Mouse (Mus musculus): Measurements from ENCODE around the gene Fam207a.

DNA sequence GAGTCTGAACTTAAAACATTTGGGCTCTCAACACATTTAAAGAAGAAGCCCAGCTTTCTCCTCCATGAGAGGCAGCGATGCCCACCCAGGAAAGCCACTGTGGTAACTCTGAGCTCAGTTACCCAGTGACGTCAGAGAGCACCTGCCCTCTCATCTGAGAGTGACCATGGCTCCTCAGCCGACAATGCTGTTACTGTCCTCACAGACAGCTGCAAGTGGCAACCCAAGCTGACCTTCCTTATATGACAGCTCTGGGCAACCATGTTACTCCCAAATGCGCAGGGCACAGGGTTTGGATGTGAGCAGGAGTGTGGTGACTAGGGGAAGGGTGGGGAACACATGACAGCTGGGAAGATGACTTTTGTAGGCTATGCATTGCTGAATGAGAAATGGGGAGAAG is 37.7 kb upstream of the Fam207a start:
- no peak for TF ChIP-seq ZNF384 (IDR thresholded peaks at IDR 0.05; ENCODE audit: low read depth, low read length)
- TF ChIP-seq MAFK (IDR thresholded peaks at IDR 0.05; ENCODE audit: insufficient read depth, low read depth, low read length): no peak
- no peak for TF ChIP-seq HCFC1 (IDR thresholded peaks at IDR 0.05; ENCODE audit: borderline replicate concordance, insufficient read depth, low read length)
